Comparison of ENCODE assay signal across 9 mouse cellular contexts in the genomic region with DNA sequence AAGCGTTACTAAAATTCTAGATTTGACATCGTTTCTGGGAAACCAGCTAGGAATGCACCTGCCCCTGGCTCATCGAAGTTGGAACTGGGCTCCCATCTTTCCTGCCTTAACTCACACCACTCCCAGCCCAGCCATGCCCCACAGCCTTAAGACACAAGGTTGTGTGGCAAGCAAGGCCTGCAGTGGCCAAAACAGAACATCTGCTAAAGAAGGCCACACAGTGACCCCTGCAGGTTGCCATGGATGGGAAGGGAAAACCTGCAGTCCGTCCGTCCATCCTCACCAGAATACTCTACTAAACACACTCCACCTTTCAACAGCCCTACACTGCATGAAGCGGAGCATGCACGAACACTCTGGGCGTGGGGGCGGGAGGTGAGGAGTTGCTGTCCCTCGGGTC. TPM values are rescaled to one million over a fixed set of nuclear protein-coding genes. Genes with fewer than 3 reads are reported as not detected.
A peak's percentile ranks its signal among the peaks of the same experiment; 100 is the strongest.
DNase-seq lines count a peak whose midpoint lies in the region; ATAC-seq and TF ChIP-seq lines count a peak whose summit lies in the region.
"Had no signal": no experiment of that assay in that cellular context is flagged by ENCODE, and none has a peak within 500 bp of the region (broad histone marks: within the 10 kb centered on the region; RNA-seq: fewer than 3 reads in every experiment).

No protein-coding gene starts in this region.

- peak; percentile 34 for DNase-seq in cerebellum, adult 11-12 months
- DNase-seq in cerebellum, adult 9-10 months, result no peak
- peak; percentile 13 to 26 for DNase-seq in gastrocnemius, adult 8-10 months (ENCODE audit: low spot score in 2 of 2)
- peak; percentile 53 for DNase-seq in lung, postnatal 14 days
- DNase-seq in stomach, postnatal 0 days (ENCODE audit: low spot score), result peak; percentile 56
- no peak for DNase-seq in layer of hippocampus, adult 9-10 months (ENCODE audit: low spot score)

- H3K4me3 ChIP-seq in ES-Bruce4 (ENCODE audit: low read depth, low read length), result no peak overlapping the region
- H3K4me3 ChIP-seq in intestine, postnatal 0 days (ENCODE audit: low read depth, low read length), result no peak overlapping the region
- no peak overlapping the region for H3K4me3 ChIP-seq in stomach, postnatal 0 days (ENCODE audit: low read depth, low read length)

- H3K9me3 ChIP-seq in ES-Bruce4 (replicated peaks; ENCODE audit: control insufficient read depth, insufficient read depth, low read length, poor library complexity, severe bottlenecking), result no peaks in the 10 kb centered on the region
- H3K9me3 ChIP-seq in intestine, postnatal 0 days (ENCODE audit: control insufficient read depth), result no peaks in the 10 kb centered on the region
- H3K9me3 ChIP-seq in stomach, postnatal 0 days (ENCODE audit: control insufficient read depth, low read length), result no peaks in the 10 kb centered on the region

- no peak for TF ChIP-seq POLR2A in ES-Bruce4 (IDR thresholded peaks at IDR 0.05; ENCODE audit: insufficient read depth, low read length)

- no peak for TF ChIP-seq EP300 in ES-Bruce4 (IDR thresholded peaks at IDR 0.05; ENCODE audit: insufficient read depth, low read depth, low read length)
- no peak for TF ChIP-seq EP300 in stomach, postnatal 0 days (optimal IDR thresholded peaks at IDR 0.05)

- peak overlapping the region; percentile 43; the same call in 1 of the 2 replicates for H3K4me2 ChIP-seq in intestine, postnatal 0 days (replicated peaks; ENCODE audit: low read depth)
- peak overlapping the region; percentile 23 for H3K4me2 ChIP-seq in stomach, postnatal 0 days (replicated peaks; ENCODE audit: low read depth)

- peaks cover 1% of the 10 kb centered on the region for H3K4me1 ChIP-seq in ES-Bruce4 (ENCODE audit: control insufficient read depth, insufficient read depth, low read length)
- H3K4me1 ChIP-seq in intestine, postnatal 0 days (replicated peaks; ENCODE audit: control insufficient read depth, insufficient read depth, low read length), result no peaks in the 10 kb centered on the region; the same call in 1 of the 2 replicates
- H3K4me1 ChIP-seq in stomach, postnatal 0 days (replicated peaks; ENCODE audit: control insufficient read depth, insufficient read depth), result peaks cover 14% of the 10 kb centered on the region; the same call in 1 of the 2 replicates

- 58% methylated on average over 10 of the region's 10 CpGs for WGBS in intestine, postnatal 0 days
- WGBS in stomach, postnatal 0 days, result 56% methylated on average over 10 of the region's 10 CpGs

- H3K27me3 ChIP-seq in ES-Bruce4 (ENCODE audit: control insufficient read depth, insufficient read depth, low read length, poor library complexity, severe bottlenecking), result no peaks in the 10 kb centered on the region
- H3K27me3 ChIP-seq in intestine, postnatal 0 days (replicated peaks; ENCODE audit: control insufficient read depth, insufficient read depth, low read length), result no peaks in the 10 kb centered on the region
- H3K27me3 ChIP-seq in stomach, postnatal 0 days (ENCODE audit: control insufficient read depth, insufficient read depth, low read length), result no peaks in the 10 kb centered on the region
- H3K27me3 ChIP-seq: CH12.LX had no signal

- peak; percentile 56 for TF ChIP-seq CTCF in ES-Bruce4 (IDR thresholded peaks at IDR 0.05; ENCODE audit: low read depth, low read length)
- peak; percentile 68 for TF ChIP-seq CTCF in intestine, postnatal 0 days (IDR thresholded peaks at IDR 0.05; ENCODE audit: low read depth)
- peak; percentile 65 for TF ChIP-seq CTCF in stomach, postnatal 0 days (IDR thresholded peaks at IDR 0.05; ENCODE audit: low read depth)

- no peak overlapping the region for H3K27ac ChIP-seq in ES-Bruce4 (ENCODE audit: insufficient read depth, low read length)
- peak overlapping the region; percentile 86 for H3K27ac ChIP-seq in intestine, postnatal 0 days (ENCODE audit: low read depth, low read length)
- H3K27ac ChIP-seq in stomach, postnatal 0 days (replicated peaks), result peak overlapping the region; percentile 95

- H3K9ac ChIP-seq in ES-Bruce4 (ENCODE audit: low read depth, poor library complexity, severe bottlenecking), result no peak overlapping the region
- H3K9ac ChIP-seq in intestine, postnatal 0 days (ENCODE audit: low read depth, low read length), result peak overlapping the region; percentile 38
- H3K9ac ChIP-seq in stomach, postnatal 0 days (ENCODE audit: low read length), result peak overlapping the region; percentile 35

- peak; percentile 36; the same call in 1 of the 2 replicates for ATAC-seq in intestine, postnatal 0 days
- peak; percentile 48 for ATAC-seq in stomach, postnatal 0 days (ENCODE audit: low FRiP score, low TSS enrichment)

- no peaks in the 10 kb centered on the region for H3K36me3 ChIP-seq in ES-Bruce4 (ENCODE audit: control insufficient read depth, insufficient read depth, low read length, poor library complexity, severe bottlenecking)
- no peaks in the 10 kb centered on the region for H3K36me3 ChIP-seq in intestine, postnatal 0 days (ENCODE audit: control insufficient read depth, insufficient read depth)
- H3K36me3 ChIP-seq in stomach, postnatal 0 days (ENCODE audit: control insufficient read depth, insufficient read depth, low read length), result no peaks in the 10 kb centered on the region

RNA-seq across cellular contexts. Expression of a gene that starts 31.5 kb away (rescaled TPM):
- polyA plus RNA-seq in ES-Bruce4 (2011; ENCODE audit: insufficient read depth, insufficient read length, low read depth, missing spikeins), result 39.6 and 46.9 TPM in 2 replicates
- total RNA-seq in gastrocnemius, adult 8-10 months (2022), result 10 to 100 TPM; 17.0 to 23.9 (median 23.5) TPM
- polyA plus RNA-seq in intestine, postnatal 0 days (2015; fragmentation: Nextera tagmentation; extraction: Ambion mirVana), result 3.2 and 4.0 TPM in 2 replicates
- polyA plus RNA-seq in stomach, postnatal 0 days (2015; fragmentation: Nextera tagmentation; extraction: Ambion mirVana), result 2.9 and 3.2 TPM in 2 replicates

Comparison
In these comparisons a context has a peak if more than half of its experiments do, and no peak if none do; other contexts are left out.
1. DNase-seq: peak in cerebellum, adult 11-12 months (single experiment), gastrocnemius, adult 8-10 months (2 of 2), lung, postnatal 14 days (single experiment) and stomach, postnatal 0 days (single experiment); none in cerebellum, adult 9-10 months (single experiment) and layer of hippocampus, adult 9-10 months (single experiment).
2. Peak in every context shown above with its lines, with median percentiles within 50 percentile points of each other: CTCF ChIP-seq.